Mouse (Mus musculus) lung, postnatal 0 days (tissue): ENCODE measurements around the gene Gpr4.

Source experiments
- CTCF ChIP-seq: IDR thresholded peaks from 2 replicates; pipeline ENCODE4 v1.5.1; 2016; ENCODE audit warnings: antibody characterized with exemption, mild to moderate bottlenecking
- EP300 ChIP-seq: IDR thresholded peaks from 2 replicates; pipeline ENCODE4 v1.6.1; 2016; ENCODE audit warnings: antibody characterized with exemption, mild to moderate bottlenecking, control low read depth

- TF ChIP-seq CTCF: no peak
- TF ChIP-seq EP300: no peak
These were observed 41.1 kb downstream of the Gpr4 start for GRCm38 (mm10) chr7:19253437-19253836.
